Mouse (Mus musculus): ENCODE results near the gene Lins1.

The Lins1 gene

GRCm38 (mm10) chr7:66689620-66690360, at the start of gene Lins1:
Lins1 (plus strand) TSS chr7:66689889.
- DNase-seq (ENCODE audit: low spot score in 2 of 2): peak; percentile 100

- DNase-seq (ENCODE audit: low spot score in 2 of 2): no peak
Measured at GRCm38 (mm10) chr7:66645736-66646135, 44.0 kb upstream of the Lins1 start.

- DNase-seq (ENCODE audit: low spot score in 2 of 2): no peak
Measured at GRCm38 (mm10) chr7:66649181-66649580, 40.5 kb upstream of the Lins1 start.

GRCm38 (mm10) chr7:66650883-66651282, 38.8 kb upstream of the Lins1 start:
- DNase-seq (ENCODE audit: low spot score in 2 of 2): no peak

- DNase-seq (ENCODE audit: low spot score in 2 of 2): no peak
Measured at GRCm38 (mm10) chr7:66652216-66652615, 37.5 kb upstream of the Lins1 start.

- DNase-seq (ENCODE audit: low spot score in 2 of 2): no peak
Measured at GRCm38 (mm10) chr7:66653596-66653995, 36.1 kb upstream of the Lins1 start.

- DNase-seq (ENCODE audit: low spot score in 2 of 2): no peak
Measured at GRCm38 (mm10) chr7:66655471-66655870, 34.2 kb upstream of the Lins1 start.

- DNase-seq (ENCODE audit: low spot score in 2 of 2): no peak
Measured at GRCm38 (mm10) chr7:66660291-66660690, 29.4 kb upstream of the Lins1 start.

GRCm38 (mm10) chr7:66660972-66661371, 28.7 kb upstream of the Lins1 start:
- DNase-seq (ENCODE audit: low spot score in 2 of 2): no peak

- DNase-seq (ENCODE audit: low spot score in 2 of 2): peak; percentile 32 to 73
Measured at GRCm38 (mm10) chr7:66661572-66661971, 28.1 kb upstream of the Lins1 start.

GRCm38 (mm10) chr7:66663548-66663947, 26.1 kb upstream of the Lins1 start:
- DNase-seq (ENCODE audit: low spot score in 2 of 2): no peak

GRCm38 (mm10) chr7:66667064-66667463, 22.6 kb upstream of the Lins1 start:
- no peak for DNase-seq (ENCODE audit: low spot score in 2 of 2)

- DNase-seq (ENCODE audit: low spot score in 2 of 2): no peak
Measured at GRCm38 (mm10) chr7:66675800-66676199, 13.9 kb upstream of the Lins1 start.

- DNase-seq (ENCODE audit: low spot score in 2 of 2): no peak
Measured at GRCm38 (mm10) chr7:66682119-66682863, 7.4 kb upstream of the Lins1 start.

GRCm38 (mm10) chr7:66688721-66689120, 968 bp upstream of the Lins1 start:
- no peak for DNase-seq (ENCODE audit: low spot score in 2 of 2)

GRCm38 (mm10) chr7:66689294-66689619, 432 bp upstream of the Lins1 start, which contains the start of gene Asb7:
Asb7 (minus strand) TSS chr7:66689596.
- DNase-seq (ENCODE audit: low spot score in 2 of 2): no peak

GRCm38 (mm10) chr7:66694467-66694866, 4.8 kb downstream of the Lins1 start:
- DNase-seq (ENCODE audit: low spot score in 2 of 2): no peak

GRCm38 (mm10) chr7:66702721-66703120, 13.0 kb downstream of the Lins1 start:
- no peak for DNase-seq (ENCODE audit: low spot score in 2 of 2)

GRCm38 (mm10) chr7:66704631-66705030, 14.9 kb downstream of the Lins1 start:
- DNase-seq (ENCODE audit: low spot score in 2 of 2): no peak

GRCm38 (mm10) chr7:66711166-66711565, 21.5 kb downstream of the Lins1 start:
- DNase-seq (ENCODE audit: low spot score in 2 of 2): no peak

- no peak for DNase-seq (ENCODE audit: low spot score in 2 of 2)
Measured at GRCm38 (mm10) chr7:66724514-66724913, 34.8 kb downstream of the Lins1 start.

GRCm38 (mm10) chr7:66724954-66725353, 35.3 kb downstream of the Lins1 start:
- no peak for DNase-seq (ENCODE audit: low spot score in 2 of 2)

GRCm38 (mm10) chr7:66728072-66728471, 38.4 kb downstream of the Lins1 start:
- DNase-seq (ENCODE audit: low spot score in 2 of 2): no peak

All from frontal cortex, postnatal 10 days (tissue).